Mouse (Mus musculus) left cerebral cortex, adult 18-20 months (tissue): ENCODE data around the gene Prkaca. TPM values are rescaled to one million over a fixed set of nuclear protein-coding genes. Genes with fewer than 3 reads are reported as not detected.
A peak's percentile ranks its signal among the peaks of the same experiment; 100 is the strongest.

ENCODE experiments used
- DNase-seq, 2 experiments: peaks; one replicate each; pipeline ENCODE4 v3.0.0; 2021 to 2022; ENCODE audit warnings: low spot score in 2 of 2, mixed read lengths in 1 of 2
- long read RNA-seq, 2 experiments: library from polyadenylated mRNA; stranded (forward); transcript quantifications; one replicate each; pipeline ENCODE4 v2.0.0; 2021
- total RNA-seq, 2 experiments: library from RNA; stranded (reverse); gene quantifications; 2 replicates each; pipeline ENCODE4 v1.2.3; 2021

The Prkaca gene
- total RNA-seq = 100 to 1,000 TPM; 259 to 269 TPM
- long read RNA-seq, experiment 1, transcript Prkaca-201 (10 exons, 2,276 nt) = major isoform, 487 of 515 reads
- long read RNA-seq, experiment 1, partial matches to known transcripts = 23 of 515 reads
- long read RNA-seq, experiment 1, other reads (novel, unspliced or antisense) = 5 of 515 reads
- long read RNA-seq, experiment 2, transcript Prkaca-201 (10 exons, 2,276 nt) = major isoform, 342 of 367 reads
- long read RNA-seq, experiment 2, partial matches to known transcripts = 22 of 367 reads
- long read RNA-seq, experiment 2, other reads (novel, unspliced or antisense) = 2 of 367 reads

DNA sequence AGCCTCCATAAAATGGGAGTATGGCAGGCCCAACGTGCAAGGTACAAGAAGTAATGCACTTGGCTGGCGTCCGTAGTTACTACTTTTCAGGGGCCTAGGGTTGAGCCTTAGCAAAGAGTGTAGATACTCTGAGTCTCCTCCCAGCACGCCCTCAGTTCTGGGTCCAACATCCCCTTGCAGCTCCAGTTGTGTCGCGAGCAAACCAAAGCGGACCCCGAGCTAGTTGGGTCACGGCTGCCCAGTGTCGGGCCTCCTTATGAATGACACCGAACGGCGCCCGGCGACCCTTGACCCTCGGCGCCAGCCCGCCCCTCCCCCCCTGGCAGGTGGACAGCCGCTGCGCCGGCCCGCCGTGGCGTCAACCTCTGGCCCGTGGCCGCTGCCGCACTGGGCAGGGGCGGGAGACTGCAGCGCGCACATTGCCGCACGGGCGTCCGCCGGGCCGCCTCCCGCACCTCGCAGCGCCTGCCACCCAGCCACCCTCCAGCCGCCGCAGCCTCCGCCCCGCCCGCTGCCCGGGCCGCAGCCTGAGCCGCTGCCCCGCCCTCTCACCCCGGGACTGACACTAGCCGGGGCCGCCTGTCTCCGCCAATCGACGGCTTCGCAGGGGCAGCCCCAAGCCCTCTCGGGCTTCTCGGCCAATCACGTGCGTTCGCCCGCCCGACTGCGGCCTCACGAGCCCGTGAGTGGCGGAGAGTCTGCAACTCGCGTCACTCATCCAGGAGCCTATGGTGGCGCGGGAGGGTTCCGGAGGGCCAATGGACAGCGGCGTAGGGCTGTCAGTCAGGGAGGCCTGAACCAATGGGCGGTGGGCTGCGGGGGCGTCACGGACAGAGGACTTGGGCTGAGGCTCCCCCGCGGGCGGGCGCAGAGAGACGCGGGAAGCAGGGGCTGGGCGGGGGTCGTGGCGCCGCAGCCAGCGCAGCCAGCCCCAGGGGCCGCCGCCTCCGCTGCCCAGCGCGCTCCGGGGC lies at the start of gene Prkaca:
Gene Prkaca, plus strand, starts transcription at position 844 of the 971 bp plus-strand sequence.
- peak; percentile 99 for DNase-seq

DNA sequence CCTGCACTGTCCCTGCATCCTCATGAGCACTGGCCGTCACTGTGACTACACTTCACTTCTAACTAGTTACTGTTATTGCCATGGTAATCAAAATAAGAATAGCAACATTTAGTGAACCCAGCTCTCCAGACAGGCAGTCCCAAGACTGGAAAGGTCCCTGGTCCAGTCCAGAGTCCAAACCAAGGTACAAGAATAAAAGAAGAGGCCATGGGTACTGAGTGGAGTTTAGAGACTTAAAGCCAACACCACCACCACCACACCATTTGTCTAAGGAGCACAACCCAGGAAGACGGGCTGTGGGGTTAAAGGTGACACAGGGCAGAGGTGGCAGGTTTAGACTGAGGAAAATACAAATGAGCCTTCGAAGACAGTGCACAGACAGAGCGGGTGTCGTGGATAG lies 48.2 kb upstream of the Prkaca start:
- DNase-seq = no peak

DNA sequence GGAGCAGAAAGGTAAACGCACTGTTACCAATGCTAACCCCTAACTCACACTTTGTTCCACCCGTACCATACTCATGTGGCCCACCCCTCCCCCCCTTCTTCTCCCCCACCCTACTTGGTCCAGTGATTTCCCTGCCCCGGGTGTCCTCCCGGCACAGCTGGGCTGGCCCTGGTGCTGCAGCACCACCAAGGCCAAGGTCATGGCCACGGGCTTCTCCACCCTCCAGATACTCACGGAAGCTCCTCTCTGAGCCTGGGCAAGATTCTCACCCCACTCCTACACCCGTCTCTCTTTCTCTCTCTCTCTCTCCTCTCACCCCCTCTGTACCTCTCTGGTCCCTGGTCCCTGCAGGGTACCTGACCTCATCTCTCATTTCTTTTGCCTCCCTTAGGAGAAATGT lies 46.5 kb upstream of the Prkaca start:
- DNase-seq = no peak

DNA sequence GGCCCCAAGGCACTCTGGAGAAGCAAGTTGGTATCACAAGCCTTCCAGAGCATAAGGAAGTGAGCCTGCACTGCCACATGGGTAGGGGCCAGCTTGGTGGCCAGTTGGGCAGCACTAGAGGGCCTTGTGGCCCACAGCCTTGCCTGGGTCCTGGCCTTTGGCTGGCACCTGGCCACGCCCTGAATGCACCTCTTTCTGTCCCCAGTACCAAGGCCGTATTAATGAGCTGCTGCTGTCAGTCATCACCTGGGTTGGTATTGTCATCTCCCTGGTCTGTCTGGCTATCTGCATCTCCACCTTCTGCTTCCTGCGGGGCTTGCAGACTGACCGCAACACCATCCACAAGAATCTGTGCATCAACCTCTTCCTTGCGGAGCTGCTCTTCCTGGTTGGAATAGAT lies 38.6 kb upstream of the Prkaca start:
- DNase-seq = no peak

DNA sequence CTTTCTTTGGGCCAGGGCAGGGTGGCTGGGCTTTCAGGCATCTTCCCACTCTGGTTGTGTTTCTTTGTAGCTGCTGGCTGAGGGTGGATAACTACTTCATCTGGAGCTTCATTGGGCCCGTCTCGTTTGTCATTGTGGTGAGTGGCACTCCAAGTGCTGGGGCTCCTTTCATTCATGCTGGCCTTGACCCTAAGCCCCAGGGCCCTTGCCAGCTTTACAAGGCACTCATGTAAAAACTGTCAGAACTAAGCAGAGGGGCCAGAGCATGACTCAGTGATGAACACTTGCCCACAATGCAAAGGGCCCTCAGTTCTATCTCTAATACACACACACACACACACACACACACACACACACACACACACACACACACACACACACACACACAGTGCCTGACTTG lies 37.8 kb upstream of the Prkaca start:
- no peak for DNase-seq

DNA sequence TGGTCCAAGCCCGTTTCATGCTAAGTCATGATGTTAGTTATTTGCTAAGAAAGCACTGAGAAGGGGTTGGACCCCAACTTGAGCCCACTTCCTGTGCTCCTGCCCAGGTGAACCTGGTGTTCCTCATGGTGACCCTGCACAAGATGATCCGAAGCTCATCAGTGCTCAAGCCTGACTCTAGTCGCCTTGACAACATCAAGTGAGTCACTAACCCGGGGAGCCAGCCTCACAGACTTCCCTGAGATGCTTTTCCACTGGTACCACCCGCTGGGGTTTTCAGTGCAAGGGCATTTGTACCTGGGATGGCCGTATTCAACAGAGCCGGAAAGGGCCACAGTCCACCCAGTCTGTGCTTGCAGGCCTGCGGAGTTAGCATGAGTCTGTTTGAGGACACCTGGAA lies 37.4 kb upstream of the Prkaca start:
- no peak for DNase-seq

DNA sequence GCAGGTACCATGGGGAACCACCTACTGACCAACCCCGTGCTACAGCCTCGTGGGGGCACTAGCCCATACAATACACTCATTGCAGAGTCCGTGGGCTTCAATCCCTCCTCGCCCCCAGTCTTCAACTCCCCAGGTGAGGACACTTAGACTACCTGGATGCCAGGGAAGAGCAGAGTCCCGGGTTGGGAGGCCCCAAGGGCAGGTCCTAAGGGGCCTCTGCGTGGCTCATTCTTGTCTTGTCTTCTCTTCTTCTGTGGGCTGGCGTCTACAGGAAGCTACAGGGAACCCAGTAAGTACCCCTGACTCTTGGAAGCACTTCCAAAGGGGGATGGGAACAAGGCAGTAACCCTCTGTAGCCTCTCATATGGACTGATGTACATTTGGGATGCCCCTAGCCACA lies 35.1 kb upstream of the Prkaca start:
- DNase-seq = peak in 1 of 2 experiments; percentile 1

DNA sequence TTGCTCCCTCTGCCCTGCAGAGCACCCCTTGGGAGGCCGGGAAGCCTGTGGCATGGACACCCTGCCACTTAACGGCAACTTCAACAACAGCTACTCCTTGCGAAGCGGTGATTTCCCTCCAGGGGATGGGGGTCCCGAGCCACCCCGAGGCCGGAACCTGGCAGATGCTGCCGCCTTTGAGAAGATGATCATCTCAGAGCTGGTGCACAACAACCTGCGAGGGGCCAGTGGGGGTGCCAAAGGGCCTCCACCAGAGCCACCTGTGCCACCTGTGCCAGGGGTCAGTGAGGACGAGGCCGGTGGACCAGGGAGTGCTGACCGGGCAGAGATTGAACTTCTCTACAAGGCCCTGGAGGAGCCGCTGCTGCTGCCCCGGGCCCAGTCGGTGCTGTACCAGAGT lies 34.5 kb upstream of the Prkaca start:
- no peak for DNase-seq

DNA sequence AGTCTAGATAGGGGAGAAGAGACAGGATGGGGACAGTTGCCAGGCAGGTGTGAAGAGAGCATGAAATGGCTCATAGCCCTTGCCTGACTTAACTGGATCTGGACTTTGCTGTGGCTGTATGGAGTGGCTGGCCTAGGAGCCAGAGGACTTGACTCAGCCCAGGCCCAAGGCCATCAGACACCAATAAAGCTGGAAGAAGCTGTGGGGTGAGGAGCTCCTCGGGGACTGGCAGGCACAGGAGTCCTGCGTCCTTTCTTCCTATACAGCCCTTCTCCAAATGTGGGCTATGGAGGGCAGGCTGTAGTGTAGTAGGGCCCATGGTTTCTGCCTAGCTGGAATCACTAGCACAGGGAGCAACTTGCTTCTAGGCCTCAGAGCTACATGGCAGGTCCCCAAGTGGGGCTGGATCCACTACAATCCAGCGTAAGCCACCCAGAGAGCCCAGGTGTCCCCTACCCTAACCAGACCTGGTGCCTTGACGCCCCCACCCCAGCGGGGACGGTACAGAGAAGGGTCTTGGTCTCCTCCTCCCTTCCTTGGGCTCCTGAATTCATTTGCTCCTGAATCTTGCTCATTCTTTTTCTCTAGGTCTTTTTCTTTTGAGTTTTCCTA lies 31.6 kb upstream of the Prkaca start:
- no peak for DNase-seq

DNA sequence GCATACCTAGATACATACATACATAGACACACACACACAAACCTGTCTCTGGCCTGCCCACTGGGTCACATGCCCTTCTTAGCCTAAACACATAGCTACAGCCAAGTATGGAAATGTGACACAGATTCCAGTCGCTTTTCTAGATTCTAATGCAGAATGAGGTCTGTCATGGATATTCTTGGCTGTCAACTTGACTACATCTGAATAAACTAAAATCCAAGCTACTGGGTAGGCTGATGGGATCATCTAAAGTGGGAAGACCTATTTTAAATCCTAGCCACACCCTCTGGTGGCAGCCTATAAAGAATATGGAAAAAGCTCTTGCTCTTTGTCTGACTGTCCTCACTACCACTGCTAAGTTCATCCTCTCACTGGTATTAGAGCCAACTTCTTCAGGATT lies 30.3 kb upstream of the Prkaca start:
- no peak for DNase-seq

DNA sequence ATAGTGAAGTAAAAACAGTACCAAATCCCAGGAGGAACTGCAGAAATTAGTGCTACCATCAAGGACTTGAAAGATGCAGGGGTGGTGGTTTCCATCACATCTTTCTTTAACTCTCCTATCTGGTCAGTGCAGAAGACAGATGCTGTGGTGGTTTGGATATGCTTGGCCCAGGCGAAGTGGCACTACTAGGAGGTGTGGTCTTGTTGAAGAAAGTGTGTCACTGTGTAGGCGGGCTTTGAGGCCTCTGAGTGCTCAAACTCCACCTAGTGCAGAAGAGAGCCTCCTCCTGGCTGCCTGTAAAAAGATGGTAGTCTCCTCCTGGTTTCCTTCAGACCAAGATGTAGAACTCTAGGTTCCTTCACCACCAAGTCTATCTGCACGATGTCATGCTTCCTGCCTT lies 27.3 kb upstream of the Prkaca start:
- DNase-seq = no peak

DNA sequence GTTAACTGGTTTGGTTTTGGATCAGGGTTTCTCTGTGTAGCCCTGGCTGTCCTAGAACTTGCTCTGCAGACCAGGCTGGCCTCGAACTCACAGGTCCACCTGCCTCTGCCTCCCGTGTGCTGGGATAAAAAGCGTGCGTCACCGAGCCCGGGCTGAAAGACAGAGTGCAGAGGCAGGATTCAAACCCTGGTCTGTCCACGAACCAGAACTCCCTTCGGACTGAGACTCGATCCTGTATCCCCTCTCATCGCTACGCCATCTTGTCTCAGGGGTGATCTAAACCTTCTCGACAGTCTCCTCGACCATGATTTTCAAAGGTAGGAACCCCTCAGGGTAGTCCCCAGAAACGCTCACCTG lies 18.1 kb upstream of the Prkaca start:
- DNase-seq = no peak

DNA sequence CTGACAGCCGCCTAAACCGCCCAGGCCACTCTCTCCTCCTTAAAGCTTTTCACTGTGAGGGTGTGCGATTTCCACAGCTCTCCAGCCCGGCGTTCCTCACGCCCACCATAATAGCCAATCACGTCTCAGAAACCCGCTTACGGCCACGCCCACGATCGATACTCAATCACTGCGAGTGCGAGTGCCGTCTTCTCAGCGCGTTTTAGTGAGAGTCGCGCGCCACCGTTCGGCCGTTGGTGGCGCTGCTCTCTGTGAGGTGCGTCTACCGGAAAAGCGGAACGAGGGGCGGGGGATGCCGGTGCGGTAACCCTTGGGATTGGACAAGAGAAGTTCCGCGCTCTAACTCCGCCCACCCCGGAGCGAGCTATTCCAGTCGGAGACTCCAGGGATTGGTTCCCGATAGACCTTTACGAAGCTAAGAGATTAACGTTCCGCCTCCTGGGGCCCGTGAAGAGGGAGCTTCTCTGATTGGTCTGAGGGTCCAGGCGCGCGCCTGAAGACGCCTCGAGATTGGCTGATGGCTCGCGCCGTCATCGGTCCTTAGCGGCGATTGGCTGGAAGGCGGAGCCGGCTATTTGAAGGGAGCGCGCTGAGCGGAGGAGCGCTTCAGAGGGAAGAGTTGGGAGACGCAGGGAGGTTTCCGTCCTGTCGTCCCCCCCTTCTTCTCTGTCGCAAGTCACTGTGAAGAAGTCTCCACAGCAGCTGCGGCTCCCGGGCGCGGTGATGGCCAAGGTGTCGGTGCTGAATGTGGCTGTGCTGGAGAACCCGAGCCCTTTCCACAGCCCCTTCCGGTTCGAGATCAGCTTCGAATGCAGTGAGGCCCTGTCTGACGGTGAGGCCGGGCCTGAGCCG lies 17.5 kb upstream of the Prkaca start, which contains the start of the genes Gm10644 and Asf1b:
Gene Gm10644, minus strand, starts transcription at position 100 of the 852 bp plus-strand sequence.
Gene Asf1b, plus strand, starts transcription at position 402 of the 852 bp plus-strand sequence.
- peak; percentile 97 to 98 for DNase-seq

DNA sequence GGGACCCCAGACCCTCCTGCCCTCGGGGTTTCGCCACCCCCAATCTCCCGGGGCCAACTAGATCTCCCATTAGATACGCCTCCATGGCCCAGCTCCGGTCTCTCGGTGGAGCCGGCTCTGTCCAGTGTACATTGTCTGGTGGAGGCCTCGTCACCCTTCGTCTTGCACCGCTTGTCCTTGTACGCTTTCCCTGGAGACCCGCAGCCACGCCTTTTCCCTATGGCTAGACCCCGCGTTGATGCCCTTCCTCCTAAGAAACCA lies 16.9 kb upstream of the Prkaca start:
- no peak for DNase-seq

DNA sequence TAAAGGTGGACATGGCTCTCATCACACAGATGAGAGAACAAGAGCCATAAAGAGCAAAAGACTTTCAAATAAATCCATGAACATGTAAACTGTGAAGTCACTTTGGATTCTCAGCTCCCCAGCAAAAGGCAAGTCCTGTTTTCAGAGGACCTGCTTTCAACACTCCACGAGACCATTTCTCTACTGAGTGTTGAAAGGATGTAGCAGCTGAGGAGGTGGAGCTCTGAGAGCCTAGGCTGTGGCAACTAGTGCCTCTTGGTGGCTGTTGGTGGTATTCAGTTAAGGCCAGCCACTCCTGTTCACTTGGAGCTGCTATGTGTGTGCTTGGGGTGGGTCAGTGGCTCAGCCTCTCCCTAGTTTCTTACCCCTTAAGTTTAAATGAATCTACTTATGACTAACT lies 16.0 kb upstream of the Prkaca start:
- no peak for DNase-seq

DNA sequence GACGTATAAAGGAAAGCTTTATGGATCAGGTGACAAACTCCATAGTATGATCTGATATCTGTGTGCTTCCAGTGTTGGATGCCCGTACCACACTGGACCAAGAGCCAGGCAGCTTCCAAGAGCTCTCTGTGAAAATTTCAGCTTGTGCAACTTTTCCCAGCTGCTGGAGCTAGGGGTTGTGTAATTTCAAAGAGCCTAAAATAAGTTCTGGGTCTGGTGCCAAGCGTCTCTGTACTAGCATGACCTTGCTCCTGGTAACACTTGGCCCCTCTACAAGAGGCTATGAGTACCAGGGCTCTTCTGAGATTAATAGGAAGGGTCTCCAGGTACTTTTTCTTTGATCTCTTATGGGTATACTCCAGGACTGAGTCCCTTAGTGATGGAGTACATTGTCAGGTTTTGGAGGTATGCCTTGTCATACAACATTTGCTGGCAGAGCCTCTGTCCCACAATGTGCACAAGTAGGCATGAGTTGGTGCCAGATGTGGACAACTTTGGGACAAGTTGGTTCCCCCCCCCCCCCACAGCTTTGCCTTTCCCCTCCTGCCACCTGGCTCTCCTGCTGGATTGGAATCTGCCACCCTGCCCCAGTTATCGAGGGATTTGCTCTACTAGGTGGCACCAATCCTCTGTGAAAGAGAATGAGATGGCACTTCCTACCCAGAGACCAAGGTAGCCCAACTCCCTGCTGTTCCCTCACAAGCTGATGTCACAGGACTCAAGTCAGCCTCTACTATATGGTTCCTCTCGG lies 8.6 kb upstream of the Prkaca start:
- no peak for DNase-seq

DNA sequence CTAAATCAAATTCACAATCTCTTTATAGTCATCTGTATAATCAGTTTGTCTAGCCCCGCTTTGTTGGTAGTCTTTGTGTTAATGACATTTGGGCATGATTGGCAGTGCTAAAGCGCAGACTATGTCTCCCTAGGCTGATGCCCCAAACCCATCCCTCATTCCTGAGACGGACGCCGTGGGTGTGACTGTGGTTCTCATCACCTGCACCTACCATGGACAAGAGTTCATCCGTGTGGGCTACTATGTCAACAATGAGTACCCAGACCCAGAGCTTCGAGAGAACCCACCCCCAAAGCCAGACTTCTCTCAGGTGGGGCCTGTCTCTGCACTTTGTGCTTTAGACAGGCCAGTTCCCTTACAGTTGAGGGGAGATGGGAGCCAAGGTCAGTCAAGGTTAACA lies 5.1 kb upstream of the Prkaca start:
- DNase-seq = no peak

DNA sequence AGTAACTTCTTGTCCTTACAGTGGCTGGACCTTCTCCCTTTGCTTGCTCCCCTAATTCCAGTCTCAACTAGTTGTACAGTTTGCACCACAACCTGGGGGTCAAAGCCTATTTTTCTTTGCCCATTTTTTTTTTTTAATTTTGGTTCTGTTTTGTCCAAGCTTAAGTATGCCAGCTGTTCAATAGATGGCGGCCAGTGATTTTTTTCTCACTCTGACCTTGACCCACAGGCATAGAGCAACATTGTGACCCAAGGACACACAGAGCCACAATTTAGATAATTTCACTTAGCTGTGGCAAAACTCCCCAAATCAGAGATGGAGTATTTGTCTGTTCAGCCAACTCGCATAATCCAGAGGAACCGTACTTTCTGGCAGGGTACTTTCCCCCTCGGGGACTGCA lies 1.7 kb upstream of the Prkaca start:
- DNase-seq = no peak

DNA sequence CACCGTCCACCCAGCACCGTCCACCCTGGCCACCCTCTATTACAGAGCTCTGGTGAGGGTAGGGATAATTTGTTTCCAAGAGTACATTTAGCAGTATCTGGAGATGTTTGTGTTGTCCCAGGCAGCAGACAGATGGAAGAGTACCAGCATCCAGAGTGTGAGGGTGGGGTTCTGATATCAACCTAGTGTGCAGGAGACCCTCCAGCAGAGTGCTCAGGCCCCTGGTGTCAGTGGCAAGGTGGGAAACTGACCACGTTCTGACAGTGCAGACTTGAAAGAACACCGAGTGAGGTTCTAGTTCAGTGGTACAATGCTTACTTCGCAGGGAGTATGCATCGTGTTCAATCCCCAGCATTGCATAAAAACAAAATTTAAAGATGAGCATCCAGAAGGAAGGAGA lies 1.1 kb upstream of the Prkaca start:
- DNase-seq = no peak
